Mouse (Mus musculus): Measurements from ENCODE around the gene Rnf152. TPM values are rescaled to one million over a fixed set of nuclear protein-coding genes. Genes with fewer than 3 reads are reported as not detected.

Gene Rnf152
- polyA plus RNA-seq, 1 experiment from 2014 or later = 0.42 TPM

GRCm38 (mm10) chr1:105260200-105260599 lies 96.3 kb downstream of the Rnf152 start:
- 71% methylated on average over 5 of the region's 5 CpGs for WGBS
- Histone ChIP-seq H3K9ac (no peak overlapping the region), H3K4me1 (replicated peaks) (no peaks in the 10 kb centered on the region), H3K4me3 (no peak overlapping the region), H3K4me2 (no peak overlapping the region), H3K27ac (no peak overlapping the region), H3K27me3 (no peaks in the 10 kb centered on the region), H3K36me3 (no peaks in the 10 kb centered on the region), H3K9me3 (replicated peaks) (no peaks in the 10 kb centered on the region)
- ATAC-seq (replicated peaks; ENCODE audit: insufficient number of reproducible peaks, insufficient read depth, low FRiP score, low read depth) = no peak

GRCm38 (mm10) chr1:105257199-105257598 lies 99.3 kb downstream of the Rnf152 start:
- Histone ChIP-seq H3K9ac (no peak overlapping the region), H3K36me3 (no peaks in the 10 kb centered on the region), H3K9me3 (replicated peaks) (no peaks in the 10 kb centered on the region), H3K4me1 (replicated peaks) (no peaks in the 10 kb centered on the region), H3K4me3 (no peak overlapping the region), H3K27ac (no peak overlapping the region), H3K4me2 (no peak overlapping the region), H3K27me3 (no peaks in the 10 kb centered on the region)
- 66% methylated on average over 3 of the region's 3 CpGs for WGBS
- no peak for ATAC-seq (replicated peaks; ENCODE audit: insufficient number of reproducible peaks, insufficient read depth, low FRiP score, low read depth)

GRCm38 (mm10) chr1:105249190-105249589 lies 107.3 kb downstream of the Rnf152 start:
- no peak overlapping the region for H3K9ac ChIP-seq
- WGBS = 83% methylated on average over 3 of the region's 3 CpGs
- ATAC-seq (replicated peaks; ENCODE audit: insufficient number of reproducible peaks, insufficient read depth, low FRiP score, low read depth) = no peak
- no peak overlapping the region for H3K27ac ChIP-seq
- H3K27me3 ChIP-seq = no peaks in the 10 kb centered on the region
- H3K4me1 ChIP-seq (replicated peaks) = no peaks in the 10 kb centered on the region
- H3K36me3 ChIP-seq = no peaks in the 10 kb centered on the region
- no peak overlapping the region for H3K4me2 ChIP-seq
- no peaks in the 10 kb centered on the region for H3K9me3 ChIP-seq (replicated peaks)
- no peak overlapping the region for H3K4me3 ChIP-seq

GRCm38 (mm10) chr1:105246651-105247050 lies 109.9 kb downstream of the Rnf152 start:
- H3K4me2 ChIP-seq = no peak overlapping the region
- H3K27ac ChIP-seq = no peak overlapping the region
- no peak for ATAC-seq (replicated peaks; ENCODE audit: insufficient number of reproducible peaks, insufficient read depth, low FRiP score, low read depth)
- no peaks in the 10 kb centered on the region for H3K36me3 ChIP-seq
- no peaks in the 10 kb centered on the region for H3K9me3 ChIP-seq (replicated peaks)
- H3K9ac ChIP-seq = no peak overlapping the region
- 77% methylated on average over 2 of the region's 2 CpGs for WGBS
- H3K4me1 ChIP-seq (replicated peaks) = peaks cover 7% of the 10 kb centered on the region; the same call in 1 of the 2 replicates
- H3K27me3 ChIP-seq = no peaks in the 10 kb centered on the region
- H3K4me3 ChIP-seq = no peak overlapping the region

- H3K9me3 ChIP-seq (replicated peaks) = no peaks in the 10 kb centered on the region
- WGBS = 64% methylated on average over 3 of the region's 3 CpGs
- peaks cover 7% of the 10 kb centered on the region; the same call in 1 of the 2 replicates for H3K4me1 ChIP-seq (replicated peaks)
- H3K27me3 ChIP-seq = no peaks in the 10 kb centered on the region
- no peak for ATAC-seq (replicated peaks; ENCODE audit: insufficient number of reproducible peaks, insufficient read depth, low FRiP score, low read depth)
- no peak overlapping the region for H3K9ac ChIP-seq
- no peak overlapping the region for H3K4me3 ChIP-seq
- no peak overlapping the region for H3K27ac ChIP-seq
- no peaks in the 10 kb centered on the region for H3K36me3 ChIP-seq
- no peak overlapping the region for H3K4me2 ChIP-seq
Measured at GRCm38 (mm10) chr1:105246075-105246574, 110.4 kb downstream of the Rnf152 start.

- Histone ChIP-seq H3K27ac (no peak overlapping the region), H3K4me3 (no peak overlapping the region), H3K9ac (no peak overlapping the region), H3K27me3 (no peaks in the 10 kb centered on the region), H3K4me1 (replicated peaks) (peaks cover 7% of the 10 kb centered on the region; the same call in 1 of the 2 replicates), H3K4me2 (no peak overlapping the region), H3K9me3 (replicated peaks) (no peaks in the 10 kb centered on the region), H3K36me3 (no peaks in the 10 kb centered on the region)
- ATAC-seq (replicated peaks; ENCODE audit: insufficient number of reproducible peaks, insufficient read depth, low FRiP score, low read depth) = no peak
- WGBS = 21% methylated on average over 6 of the region's 6 CpGs
Measured at GRCm38 (mm10) chr1:105243359-105244142, 113.0 kb downstream of the Rnf152 start.

GRCm38 (mm10) chr1:105240185-105240584 lies 116.3 kb downstream of the Rnf152 start:
- H3K27me3 ChIP-seq = no peaks in the 10 kb centered on the region
- no peaks in the 10 kb centered on the region for H3K36me3 ChIP-seq
- ATAC-seq (replicated peaks; ENCODE audit: insufficient number of reproducible peaks, insufficient read depth, low FRiP score, low read depth) = no peak
- no peaks in the 10 kb centered on the region for H3K9me3 ChIP-seq (replicated peaks)
- no peak overlapping the region for H3K4me3 ChIP-seq
- no peak overlapping the region for H3K9ac ChIP-seq
- no peak overlapping the region for H3K27ac ChIP-seq
- H3K4me1 ChIP-seq (replicated peaks) = peaks cover 7% of the 10 kb centered on the region; the same call in 1 of the 2 replicates
- H3K4me2 ChIP-seq = no peak overlapping the region
